Mouse (Mus musculus) forebrain, embryonic 12.5 days (tissue): ENCODE measurements around the gene Clic6. TPM values are rescaled to one million over a fixed set of nuclear protein-coding genes. Genes with fewer than 3 reads are reported as not detected.
"Not testable (repeated sequence)": the region's sequence is repeated elsewhere in the genome, so short reads cannot be mapped to it uniquely, and the experiment has no call there.

Source experiments
- ATAC-seq: fragments of 200-750 bp; cut with Nextera tagmentation; 2 replicates; pipeline ENCODE4 v1.8.0; 2017; ENCODE audit warnings: moderate TSS enrichment; ENCODE audit not compliant: low FRiP score
- H3K27ac ChIP-seq: fragments of 300-500 bp; sonication (generic); 2 replicates; pipeline ENCODE4 v1.5.1; 2016; ENCODE audit warnings: mild to moderate bottlenecking
- H3K27me3 ChIP-seq: fragments of 300-500 bp; sonication (generic); 2 replicates; pipeline ENCODE4 v1.6.1; 2016; ENCODE audit warnings: mild to moderate bottlenecking
- H3K36me3 ChIP-seq: fragments of 300-500 bp; sonication (generic); replicated peaks from 2 replicates; pipeline ENCODE4 v1.6.1; 2016; ENCODE audit warnings: mild to moderate bottlenecking
- H3K4me1 ChIP-seq: fragments of 300-500 bp; sonication (generic); 2 replicates; pipeline ENCODE4 v1.6.1; 2016
- H3K4me2 ChIP-seq: fragments of 300-500 bp; sonication (generic); 2 replicates; pipeline ENCODE4 v1.6.1; 2016; ENCODE audit warnings: mild to moderate bottlenecking, moderate library complexity
- H3K4me3 ChIP-seq: fragments of 300-500 bp; sonication (generic); replicated peaks from 2 replicates; pipeline ENCODE4 v1.5.1; 2016; ENCODE audit warnings: mild to moderate bottlenecking
- H3K9ac ChIP-seq: fragments of 300-500 bp; sonication (generic); 2 replicates; pipeline ENCODE4 v1.6.1; 2016; ENCODE audit warnings: mild to moderate bottlenecking
- H3K9me3 ChIP-seq: fragments of 300-500 bp; sonication (generic); 2 replicates; pipeline ENCODE4 v1.6.1; 2016
- WGBS: fragments of 180-500 bp; shearing (Covaris S2); methylation state at CpG from one replicate; pipeline ENCODE4 v1.1.7; 2016; 5-methylcytosine and 5-hydroxymethylcytosine counted together
- polyA plus RNA-seq: library from polyadenylated mRNA; unstranded; fragments of >200 nt; fragmentation: Nextera tagmentation; extraction: Ambion mirVana; gene quantifications from 2 replicates; pipeline ENCODE4 v1.2.1, GENCODE M21; 2016

Clic6 gene
- polyA plus RNA-seq, 1 experiment from 2014 or later, result 8.0 TPM

- Histone ChIP-seq H3K27me3 (peaks cover 4% of the 10 kb centered on the region; the same call in 1 of the 2 replicates), H3K9me3 (no peaks in the 10 kb centered on the region), H3K4me2 (no peak overlapping the region), H3K9ac (no peak overlapping the region), H3K4me3 (no peak overlapping the region), H3K4me1 (peaks cover 13% of the 10 kb centered on the region; the same call in 1 of the 2 replicates), H3K27ac (peak overlapping the region; percentile 50; the same call in 1 of the 2 replicates), H3K36me3 (no peaks in the 10 kb centered on the region)
- ATAC-seq, result 0 out of 2 replicates have a peak, but pooled peaks have one; percentile 39
- 31% methylated on average over 13 of the region's 13 CpGs for WGBS
These were observed 25.6 kb downstream of the Clic6 start for GRCm38 (mm10) chr16:92510835-92511772.

- ATAC-seq, result peak; percentile 30; the same call in 1 of the 2 replicates
- H3K27ac ChIP-seq, result 0 out of 2 replicates have a peak overlapping the region, but pooled peaks have one; percentile 25
- H3K27me3 ChIP-seq, result peaks cover 4% of the 10 kb centered on the region; the same call in 1 of the 2 replicates
- 52% methylated on average over 5 of the region's 5 CpGs for WGBS
- no peaks in the 10 kb centered on the region for H3K36me3 ChIP-seq
- no peaks in the 10 kb centered on the region for H3K9me3 ChIP-seq
- peaks cover 13% of the 10 kb centered on the region; the same call in 1 of the 2 replicates for H3K4me1 ChIP-seq
- no peak overlapping the region for H3K4me3 ChIP-seq
- no peak overlapping the region for H3K9ac ChIP-seq
- H3K4me2 ChIP-seq, result no peak overlapping the region
These were observed 26.3 kb downstream of the Clic6 start for GRCm38 (mm10) chr16:92511773-92512391.

- WGBS, result 82% methylated on average over 9 of the region's 9 CpGs
- not testable (repeated sequence) for H3K4me3 ChIP-seq
These were observed 29.4 kb downstream of the Clic6 start for GRCm38 (mm10) chr16:92514896-92515295.

GRCm38 (mm10) chr16:92516139-92516538 lies 30.6 kb downstream of the Clic6 start:
- 91% methylated on average over 9 of the region's 9 CpGs for WGBS
- H3K4me1 ChIP-seq, result peaks cover 10% of the 10 kb centered on the region; the same call in 1 of the 2 replicates

More at GRCm38 (mm10) chr16:92514896-92515295, 29.4 kb downstream of the Clic6 start:
- H3K36me3 ChIP-seq, ATAC-seq, H3K27me3 ChIP-seq, H3K4me2 ChIP-seq, H3K9ac ChIP-seq, H3K9me3 ChIP-seq, H3K27ac ChIP-seq: not testable (repeated sequence)
- peaks cover 13% of the 10 kb centered on the region; the same call in 1 of the 2 replicates for H3K4me1 ChIP-seq

GRCm38 (mm10) chr16:92518718-92519117 lies 33.2 kb downstream of the Clic6 start:
- WGBS, result 43% methylated on average over 4 of the region's 4 CpGs
- Histone ChIP-seq H3K4me2 (no peak overlapping the region), H3K9ac (no peak overlapping the region), H3K36me3 (no peaks in the 10 kb centered on the region), H3K4me3 (no peak overlapping the region), H3K27ac (no peak overlapping the region), H3K9me3 (no peaks in the 10 kb centered on the region), H3K27me3 (0 out of 2 replicates have a peak, but pooled peaks cover 11% of the 10 kb centered on the region), H3K4me1 (no peaks in the 10 kb centered on the region)
- ATAC-seq, result no peak

More at GRCm38 (mm10) chr16:92516139-92516538, 30.6 kb downstream of the Clic6 start:
- H3K36me3 ChIP-seq, result no peaks in the 10 kb centered on the region
- no peak overlapping the region for H3K27ac ChIP-seq
- H3K27me3 ChIP-seq, result 0 out of 2 replicates have a peak, but pooled peaks cover 8% of the 10 kb centered on the region
- no peaks in the 10 kb centered on the region for H3K9me3 ChIP-seq
- no peak for ATAC-seq
- H3K4me2 ChIP-seq, result no peak overlapping the region
- no peak overlapping the region for H3K9ac ChIP-seq
- H3K4me3 ChIP-seq, result no peak overlapping the region

- no peak overlapping the region for H3K4me3 ChIP-seq
- 55% methylated on average over 13 of the region's 13 CpGs for WGBS
- H3K4me2 ChIP-seq, result no peak overlapping the region
- H3K4me1 ChIP-seq, result no peaks in the 10 kb centered on the region; the same call in 1 of the 2 replicates
- no peaks in the 10 kb centered on the region for H3K9me3 ChIP-seq
- H3K36me3 ChIP-seq, result no peaks in the 10 kb centered on the region
- H3K9ac ChIP-seq, result no peak overlapping the region
- ATAC-seq, result no peak
- no peak overlapping the region for H3K27ac ChIP-seq
- 0 out of 2 replicates have a peak, but pooled peaks cover 11% of the 10 kb centered on the region for H3K27me3 ChIP-seq
These were observed 34.4 kb downstream of the Clic6 start for GRCm38 (mm10) chr16:92519820-92520492.

- Histone ChIP-seq H3K4me2 (no peak overlapping the region), H3K9me3 (no peaks in the 10 kb centered on the region), H3K36me3 (no peaks in the 10 kb centered on the region), H3K4me1 (peaks cover 13% of the 10 kb centered on the region; the same call in 1 of the 2 replicates), H3K4me3 (no peak overlapping the region), H3K27me3 (0 out of 2 replicates have a peak, but pooled peaks cover 11% of the 10 kb centered on the region), H3K9ac (no peak overlapping the region), H3K27ac (no peak overlapping the region)
- 83% methylated on average over 8 of the region's 8 CpGs for WGBS
- ATAC-seq, result no peak
These were observed 37.8 kb downstream of the Clic6 start for GRCm38 (mm10) chr16:92523351-92523750.

- no peak for ATAC-seq
- Histone ChIP-seq H3K27ac (no peak overlapping the region), H3K4me1 (peaks cover 13% of the 10 kb centered on the region; the same call in 1 of the 2 replicates), H3K27me3 (0 out of 2 replicates have a peak, but pooled peaks cover 7% of the 10 kb centered on the region), H3K36me3 (no peaks in the 10 kb centered on the region), H3K4me2 (no peak overlapping the region), H3K9ac (no peak overlapping the region), H3K9me3 (no peaks in the 10 kb centered on the region), H3K4me3 (no peak overlapping the region)
- 80% methylated on average over 8 of the region's 8 CpGs for WGBS
These were observed 39.1 kb downstream of the Clic6 start for GRCm38 (mm10) chr16:92524651-92525050.

- Histone ChIP-seq H3K36me3 (no peaks in the 10 kb centered on the region), H3K4me2 (no peak overlapping the region)
- 54% methylated on average over 10 of the region's 10 CpGs for WGBS
These were observed 40.4 kb downstream of the Clic6 start for GRCm38 (mm10) chr16:92525919-92526318.

GRCm38 (mm10) chr16:92535258-92535657 lies 49.7 kb downstream of the Clic6 start:
- Histone ChIP-seq H3K36me3 (no peaks in the 10 kb centered on the region), H3K4me1 (no peaks in the 10 kb centered on the region), H3K9me3 (0 out of 2 replicates have a peak, but pooled peaks cover 4% of the 10 kb centered on the region), H3K27me3 (no peaks in the 10 kb centered on the region), H3K9ac (no peak overlapping the region), H3K27ac (no peak overlapping the region), H3K4me3 (no peak overlapping the region), H3K4me2 (no peak overlapping the region)
- 86% methylated on average over 2 of the region's 2 CpGs for WGBS
- no peak for ATAC-seq

More at GRCm38 (mm10) chr16:92525919-92526318, 40.4 kb downstream of the Clic6 start:
- Histone ChIP-seq H3K27ac (no peak overlapping the region), H3K4me3 (no peak overlapping the region), H3K9ac (no peak overlapping the region), H3K9me3 (0 out of 2 replicates have a peak, but pooled peaks cover 1% of the 10 kb centered on the region), H3K4me1 (peaks cover 13% of the 10 kb centered on the region; the same call in 1 of the 2 replicates), H3K27me3 (0 out of 2 replicates have a peak, but pooled peaks cover 7% of the 10 kb centered on the region)
- ATAC-seq, result no peak

- H3K36me3 ChIP-seq, result no peaks in the 10 kb centered on the region
- no peak overlapping the region for H3K9ac ChIP-seq
- no peak for ATAC-seq
- H3K27me3 ChIP-seq, result no peaks in the 10 kb centered on the region
- WGBS, result 77% methylated on average over 6 of the region's 6 CpGs
- H3K4me1 ChIP-seq, result no peaks in the 10 kb centered on the region
- H3K9me3 ChIP-seq, result no peaks in the 10 kb centered on the region
- H3K27ac ChIP-seq, result no peak overlapping the region
- H3K4me2 ChIP-seq, result no peak overlapping the region
- H3K4me3 ChIP-seq, result no peak overlapping the region
These were observed 52.8 kb downstream of the Clic6 start for GRCm38 (mm10) chr16:92538356-92538755.
